10 mouse cellular contexts compared by ENCODE assay signal in genomic region chr9:101037396-101037795, GRCm38 (mm10). TPM values are rescaled to one million over a fixed set of nuclear protein-coding genes. Genes with fewer than 3 reads are reported as not detected.
DNase-seq lines count a peak whose midpoint lies in the region; ATAC-seq lines count a peak whose summit lies in the region.
"Had no signal": no experiment of that assay in that cellular context is flagged by ENCODE, and none has a peak within 500 bp of the region (broad histone marks: within the 10 kb centered on the region; RNA-seq: fewer than 3 reads in every experiment).

No protein-coding gene starts in this region.

- WGBS in intestine, embryonic 16.5 days: 33% methylated on average over 7 of the region's 7 CpGs

- no peaks in the 10 kb centered on the region for H3K9me3 ChIP-seq in erythroblast, embryonic 14.5 days (ENCODE audit: control insufficient read depth, low read length)
- H3K9me3 ChIP-seq in intestine, embryonic 16.5 days (ENCODE audit: control insufficient read depth, low read length): no peaks in the 10 kb centered on the region
- H3K9me3 ChIP-seq: embryonic facial prominence, embryonic 12.5 days; midbrain, embryonic 10.5 days had no signal

- H3K27me3 ChIP-seq in erythroblast, embryonic 14.5 days (ENCODE audit: control insufficient read depth): peaks cover 10% of the 10 kb centered on the region
- no peaks in the 10 kb centered on the region for H3K27me3 ChIP-seq in intestine, embryonic 16.5 days (replicated peaks; ENCODE audit: control insufficient read depth, insufficient read depth, low read length)
- H3K27me3 ChIP-seq: embryonic facial prominence, embryonic 12.5 days had no signal

- H3K4me2 ChIP-seq in intestine, embryonic 16.5 days (ENCODE audit: low read depth, low read length): peak overlapping the region; percentile 5; the same call in 1 of the 2 replicates
- H3K4me2 ChIP-seq: embryonic facial prominence, embryonic 12.5 days had no signal

- no peak for ATAC-seq in erythroblast, adult 5-6 weeks (replicated peaks; ENCODE audit: low FRiP score, poor library complexity, severe bottlenecking)
- no peak for ATAC-seq in intestine, embryonic 16.5 days

- DNase-seq in liver: peak; percentile 11
- peak; percentile 31 for DNase-seq in lung, postnatal 36 days
- no peak for DNase-seq in spleen, postnatal 14 days (ENCODE audit: low spot score in 2 of 2)
- DNase-seq in frontal cortex, postnatal 14 days (ENCODE audit: low spot score in 2 of 2): no peak
- DNase-seq in layer of hippocampus, postnatal 36 days: no peak

- H3K36me3 ChIP-seq in erythroblast, embryonic 14.5 days (ENCODE audit: control insufficient read depth): no peaks in the 10 kb centered on the region
- no peaks in the 10 kb centered on the region for H3K36me3 ChIP-seq in intestine, embryonic 16.5 days (ENCODE audit: control insufficient read depth, insufficient read depth, low read length)
- H3K36me3 ChIP-seq: embryonic facial prominence, embryonic 12.5 days; midbrain, embryonic 10.5 days had no signal

- no peak overlapping the region for H3K9ac ChIP-seq in intestine, embryonic 16.5 days (ENCODE audit: low read depth, low read length)
- H3K9ac ChIP-seq: embryonic facial prominence, embryonic 12.5 days had no signal

- peak overlapping the region; percentile 21; the same call in 1 of the 2 replicates for H3K27ac ChIP-seq in intestine, embryonic 16.5 days (ENCODE audit: low read length)
- H3K27ac ChIP-seq: embryonic facial prominence, embryonic 12.5 days; midbrain, embryonic 10.5 days had no signal

- H3K4me1 ChIP-seq in erythroblast, embryonic 14.5 days (ENCODE audit: control insufficient read depth): peaks cover 38% of the 10 kb centered on the region
- H3K4me1 ChIP-seq in intestine, embryonic 16.5 days (ENCODE audit: control insufficient read depth, insufficient read depth, low read length): peaks cover 6% of the 10 kb centered on the region; the same call in 1 of the 2 replicates

- peak overlapping the region; percentile 29 for H3K4me3 ChIP-seq in erythroblast, embryonic 14.5 days (replicated peaks)
- H3K4me3 ChIP-seq in intestine, embryonic 16.5 days (ENCODE audit: low read length): peak overlapping the region; percentile 8; the same call in 1 of the 2 replicates
- H3K4me3 ChIP-seq: embryonic facial prominence, embryonic 12.5 days; midbrain, embryonic 10.5 days had no signal

RNA-seq across cellular contexts. Expression of gene Pccb, which starts 2.7 kb away (rescaled TPM):
- polyA plus RNA-seq in erythroblast, embryonic 14.5 days (2012): 4.3 and 5.0 TPM in 2 replicates
- 7.7 and 11.3 TPM in 2 replicates for total RNA-seq in erythroblast, adult 5-6 weeks (2015; ENCODE audit: low replicate concordance)
- 4.9 and 7.4 TPM in 2 replicates for total RNA-seq in erythroblast, adult 5-6 weeks (2017; ENCODE audit: low replicate concordance)
- 29.8 and 30.9 TPM in 2 replicates for polyA plus RNA-seq in intestine, embryonic 16.5 days (2015; fragmentation: Nextera tagmentation; extraction: Ambion mirVana)
- total RNA-seq in layer of hippocampus, postnatal 36 days (2021): 10 to 100 TPM; 43.0 to 43.3 TPM

RNA-seq across cellular contexts. Expression of gene Msl2, which starts 36.5 kb away (rescaled TPM):
- 0.76 and 1.1 TPM in 2 replicates for polyA plus RNA-seq in erythroblast, embryonic 14.5 days (2012)
- total RNA-seq in erythroblast, adult 5-6 weeks (2015; ENCODE audit: low replicate concordance): 51.4 and 56.9 TPM in 2 replicates
- total RNA-seq in erythroblast, adult 5-6 weeks (2017; ENCODE audit: low replicate concordance): 47.2 and 49.1 TPM in 2 replicates
- polyA plus RNA-seq in intestine, embryonic 16.5 days (2015; fragmentation: Nextera tagmentation; extraction: Ambion mirVana): 2.6 TPM in 2 replicates
- total RNA-seq in layer of hippocampus, postnatal 36 days (2021): 10 to 100 TPM; 68.7 to 68.9 TPM

Comparison
In these comparisons a context has a peak if more than half of its experiments do, and no peak if none do; other contexts are left out.
1. DNase-seq: peak in liver (single experiment) and lung, postnatal 36 days (single experiment); none in spleen, postnatal 14 days (0 of 2), frontal cortex, postnatal 14 days (0 of 2) and layer of hippocampus, postnatal 36 days (0 of 2).